Mouse (Mus musculus) frontal cortex, postnatal 36 days (tissue): ENCODE data around the gene Aco2.
A peak's percentile ranks its signal among the peaks of the same experiment; 100 is the strongest.
"Not testable (repeated sequence)": the region's sequence is repeated elsewhere in the genome, so short reads cannot be mapped to it uniquely, and the experiment has no call there.

Experiments
- DNase-seq, 2 experiments: peaks; one replicate each; pipeline ENCODE4 v3.0.0; 2022; ENCODE audit warnings: low spot score in 2 of 2

Gene Aco2

GRCm38 (mm10) chr15:81879531-81880401, 7.7 kb downstream of the Aco2 start:
- DNase-seq: peak; percentile 87 to 91

GRCm38 (mm10) chr15:81882348-81882747, 10.2 kb downstream of the Aco2 start:
- no peak for DNase-seq

GRCm38 (mm10) chr15:81885418-81885934, 13.4 kb downstream of the Aco2 start:
- no peak for DNase-seq

- no peak for DNase-seq
Measured at GRCm38 (mm10) chr15:81886795-81887550, 14.9 kb downstream of the Aco2 start.

- no peak for DNase-seq
Measured at GRCm38 (mm10) chr15:81889175-81889574, 17.1 kb downstream of the Aco2 start.

- DNase-seq: peak; percentile 50 to 75
Measured at GRCm38 (mm10) chr15:81891140-81891802, 19.2 kb downstream of the Aco2 start.

GRCm38 (mm10) chr15:81891822-81892580, 19.9 kb downstream of the Aco2 start:
- DNase-seq: no peak

GRCm38 (mm10) chr15:81894002-81894401, 21.9 kb downstream of the Aco2 start:
- DNase-seq: no peak

- DNase-seq: no peak
Measured at GRCm38 (mm10) chr15:81896407-81896806, 24.3 kb downstream of the Aco2 start.

- no peak for DNase-seq
Measured at GRCm38 (mm10) chr15:81897607-81898285, 25.6 kb downstream of the Aco2 start.

GRCm38 (mm10) chr15:81898751-81899150, 26.6 kb downstream of the Aco2 start:
- DNase-seq: no peak

- peak; percentile 78 to 85 for DNase-seq
Measured at GRCm38 (mm10) chr15:81904939-81905338, 32.8 kb downstream of the Aco2 start.

- no peak for DNase-seq
Measured at GRCm38 (mm10) chr15:81907953-81908352, 35.8 kb downstream of the Aco2 start.

GRCm38 (mm10) chr15:81908767-81909166, 36.7 kb downstream of the Aco2 start:
- DNase-seq: not testable (repeated sequence)

GRCm38 (mm10) chr15:81912498-81912897, 40.4 kb downstream of the Aco2 start:
- DNase-seq: no peak

- DNase-seq: no peak
Measured at GRCm38 (mm10) chr15:81914668-81915067, 42.6 kb downstream of the Aco2 start.

GRCm38 (mm10) chr15:81915663-81916062, 43.6 kb downstream of the Aco2 start:
- no peak for DNase-seq

GRCm38 (mm10) chr15:81917201-81917600, 45.1 kb downstream of the Aco2 start:
- no peak for DNase-seq

GRCm38 (mm10) chr15:81917621-81918463, 45.7 kb downstream of the Aco2 start:
- DNase-seq: peak; percentile 70 to 78

GRCm38 (mm10) chr15:81919062-81919461, 47.0 kb downstream of the Aco2 start:
- no peak for DNase-seq
